In genomic region chr5:124446301-124446881, GRCm38 (mm10) we compare ENCODE assay signal across 8 mouse cellular contexts. TPM values are rescaled to one million over a fixed set of nuclear protein-coding genes. Genes with fewer than 3 reads are reported as not detected.
DNase-seq lines count a peak whose midpoint lies in the region; ATAC-seq and TF ChIP-seq lines count a peak whose summit lies in the region.

No protein-coding gene starts in this region.

- no peaks in the 10 kb centered on the region for H3K27me3 ChIP-seq in forebrain, embryonic 14.5 days (replicated peaks; ENCODE audit: control insufficient read depth, insufficient read depth, low read length)
- no peaks in the 10 kb centered on the region for H3K27me3 ChIP-seq in hindbrain, embryonic 10.5 days (ENCODE audit: insufficient read depth, poor library complexity, severe bottlenecking)
- no peaks in the 10 kb centered on the region for H3K27me3 ChIP-seq in limb, embryonic 14.5 days (ENCODE audit: control insufficient read depth, insufficient read depth, low read length)
- no peaks in the 10 kb centered on the region for H3K27me3 ChIP-seq in midbrain, embryonic 14.5 days (ENCODE audit: control insufficient read depth, insufficient read depth, low read length)

- TF ChIP-seq POLR2A in brain, embryonic 14.5 days (IDR thresholded peaks at IDR 0.05; ENCODE audit: borderline replicate concordance, extremely low read depth, insufficient read depth, insufficient read length, poor library complexity, severe bottlenecking) = no peak
- no peak for TF ChIP-seq POLR2A in limb, embryonic 14.5 days (IDR thresholded peaks at IDR 0.05; ENCODE audit: borderline replicate concordance, extremely low read depth, insufficient read depth, insufficient read length)

- 2% methylated on average over 15 of the region's 15 CpGs for whole genome bisulfite sequencing in forebrain, embryonic 14.5 days
- 5% methylated on average over 15 of the region's 15 CpGs for WGBS in hindbrain, embryonic 10.5 days
- WGBS in limb, embryonic 14.5 days = 1% methylated on average over 15 of the region's 15 CpGs
- 4% methylated on average over 15 of the region's 15 CpGs for WGBS in midbrain, embryonic 14.5 days

- no peak overlapping the region for H3K27ac ChIP-seq in forebrain, embryonic 14.5 days (ENCODE audit: low read depth, low read length)
- H3K27ac ChIP-seq in hindbrain, embryonic 10.5 days = peak overlapping the region; percentile 96
- H3K27ac ChIP-seq in limb, embryonic 14.5 days (replicated peaks; ENCODE audit: low read depth, low read length) = peak overlapping the region; percentile 80
- no peak overlapping the region for H3K27ac ChIP-seq in midbrain, embryonic 14.5 days (replicated peaks; ENCODE audit: low read depth, low read length)

- H3K36me3 ChIP-seq in forebrain, embryonic 14.5 days (ENCODE audit: control insufficient read depth, insufficient read depth, low read length) = peaks cover 47% of the 10 kb centered on the region
- peaks cover 50% of the 10 kb centered on the region for H3K36me3 ChIP-seq in hindbrain, embryonic 10.5 days
- peaks cover 44% of the 10 kb centered on the region for H3K36me3 ChIP-seq in limb, embryonic 14.5 days (ENCODE audit: control insufficient read depth, insufficient read depth, low read length)
- H3K36me3 ChIP-seq in midbrain, embryonic 14.5 days (ENCODE audit: control insufficient read depth, insufficient read depth, low read length) = peaks cover 43% of the 10 kb centered on the region

- H3K9me3 ChIP-seq in forebrain, embryonic 14.5 days (replicated peaks; ENCODE audit: control insufficient read depth, low read length) = no peaks in the 10 kb centered on the region
- no peaks in the 10 kb centered on the region for H3K9me3 ChIP-seq in hindbrain, embryonic 10.5 days
- H3K9me3 ChIP-seq in limb, embryonic 14.5 days (ENCODE audit: control insufficient read depth, low read length) = no peaks in the 10 kb centered on the region
- H3K9me3 ChIP-seq in midbrain, embryonic 14.5 days (ENCODE audit: control insufficient read depth, low read length) = no peaks in the 10 kb centered on the region

- peak; percentile 91 for DNase-seq in ES-CJ7 (ENCODE audit: low read depth, low spot score)
- DNase-seq in brain, embryonic 14.5 days (ENCODE audit: low read depth) = peak; percentile 41
- DNase-seq in forebrain, embryonic 14.5 days (ENCODE audit: low spot score) = peak; percentile 10
- peak; percentile 69 for DNase-seq in hindbrain, embryonic 10.5 days (ENCODE audit: low spot score)
- peak; percentile 70 for DNase-seq in limb, embryonic 14.5 days (ENCODE audit: low spot score)
- peak; percentile 26 for DNase-seq in midbrain, embryonic 14.5 days
- peak; percentile 67 for DNase-seq in testis, postnatal 14 days (ENCODE audit: low spot score)

- peaks cover 12% of the 10 kb centered on the region for H3K4me1 ChIP-seq in forebrain, embryonic 14.5 days (ENCODE audit: control insufficient read depth, insufficient read depth, low read length)
- H3K4me1 ChIP-seq in hindbrain, embryonic 10.5 days (replicated peaks) = peaks cover 37% of the 10 kb centered on the region
- peaks cover 12% of the 10 kb centered on the region for H3K4me1 ChIP-seq in limb, embryonic 14.5 days (ENCODE audit: control insufficient read depth, insufficient read depth, low read length)
- peaks cover 15% of the 10 kb centered on the region for H3K4me1 ChIP-seq in midbrain, embryonic 14.5 days (ENCODE audit: control insufficient read depth, insufficient read depth, low read length)

- peak overlapping the region; percentile 79 for H3K4me3 ChIP-seq in forebrain, embryonic 14.5 days (ENCODE audit: low read depth, low read length)
- peak overlapping the region; percentile 94 for H3K4me3 ChIP-seq in hindbrain, embryonic 10.5 days
- H3K4me3 ChIP-seq in limb, embryonic 14.5 days (replicated peaks; ENCODE audit: low read length) = peak overlapping the region; percentile 80
- peak overlapping the region; percentile 81 for H3K4me3 ChIP-seq in midbrain, embryonic 14.5 days (replicated peaks; ENCODE audit: low read depth, low read length)

- peak overlapping the region; percentile 93 for H3K9ac ChIP-seq in forebrain, embryonic 14.5 days (ENCODE audit: low read length)
- peak overlapping the region; percentile 89 for H3K9ac ChIP-seq in limb, embryonic 14.5 days (ENCODE audit: low read depth, low read length, severe bottlenecking)
- H3K9ac ChIP-seq in midbrain, embryonic 14.5 days (replicated peaks; ENCODE audit: low read length) = peak overlapping the region; percentile 88

- H3K4me2 ChIP-seq in forebrain, embryonic 14.5 days (ENCODE audit: low read length) = peak overlapping the region; percentile 75
- peak overlapping the region; percentile 90 for H3K4me2 ChIP-seq in limb, embryonic 14.5 days (replicated peaks; ENCODE audit: low read depth, low read length, severe bottlenecking)
- peak overlapping the region; percentile 87 for H3K4me2 ChIP-seq in midbrain, embryonic 14.5 days (ENCODE audit: low read length)

- no peak for ATAC-seq in forebrain, embryonic 14.5 days
- peak; percentile 54; the same call in 1 of the 2 replicates for ATAC-seq in limb, embryonic 14.5 days (ENCODE audit: low FRiP score, low read depth)
- no peak for ATAC-seq in midbrain, embryonic 14.5 days (ENCODE audit: low FRiP score, low TSS enrichment)
- ATAC-seq in inflammation-experienced regulatory T-cells, adult 6 months = no peak

- TF ChIP-seq CTCF in brain, embryonic 14.5 days (IDR thresholded peaks at IDR 0.05; ENCODE audit: borderline replicate concordance, extremely low read depth, insufficient read depth, insufficient read length) = no peak

RNA-seq across cellular contexts. Expression of gene Kmt5a, which starts 6.7 kb away (rescaled TPM):
- 69.9 and 70.8 TPM in 2 replicates for polyA plus RNA-seq in brain, embryonic 14.5 days (2012; rRNA removed)
- 21.7 and 24.2 TPM in 2 replicates for polyA plus RNA-seq in forebrain, embryonic 14.5 days (2014; fragmentation: Nextera tagmentation; extraction: Ambion mirVana)
- polyA plus RNA-seq in hindbrain, embryonic 10.5 days (2016; fragmentation: Nextera tagmentation; extraction: Ambion mirVana) = 34.3 and 43.7 TPM in 2 replicates
- 96.7 and 101 TPM in 2 replicates for polyA plus RNA-seq in limb, embryonic 14.5 days (2012; rRNA removed)
- polyA plus RNA-seq in limb, embryonic 14.5 days (2014; fragmentation: Nextera tagmentation; extraction: Ambion mirVana) = 70.9 and 91.4 TPM in 2 replicates
- polyA plus RNA-seq in midbrain, embryonic 14.5 days (2014; fragmentation: Nextera tagmentation; extraction: Ambion mirVana) = 20.9 and 23.2 TPM in 2 replicates
- polyA plus RNA-seq in inflammation-experienced regulatory T-cells, adult 6 months (2017; shearing (Covaris generic)) = 10 to 100 TPM; 19.3 to 33.6 (median 23.2) TPM

RNA-seq across cellular contexts. Expression of gene Sbno1, which starts 20.6 kb away (rescaled TPM):
- polyA plus RNA-seq in brain, embryonic 14.5 days (2012; rRNA removed) = 42.1 and 53.2 TPM in 2 replicates
- 64.7 and 85.1 TPM in 2 replicates for polyA plus RNA-seq in forebrain, embryonic 14.5 days (2014; fragmentation: Nextera tagmentation; extraction: Ambion mirVana)
- polyA plus RNA-seq in hindbrain, embryonic 10.5 days (2016; fragmentation: Nextera tagmentation; extraction: Ambion mirVana) = 84.6 and 86.6 TPM in 2 replicates
- 43.0 and 45.9 TPM in 2 replicates for polyA plus RNA-seq in limb, embryonic 14.5 days (2012; rRNA removed)
- polyA plus RNA-seq in limb, embryonic 14.5 days (2014; fragmentation: Nextera tagmentation; extraction: Ambion mirVana) = 65.1 and 76.3 TPM in 2 replicates
- polyA plus RNA-seq in midbrain, embryonic 14.5 days (2014; fragmentation: Nextera tagmentation; extraction: Ambion mirVana) = 70.2 and 114 TPM in 2 replicates
- polyA plus RNA-seq in inflammation-experienced regulatory T-cells, adult 6 months (2017; shearing (Covaris generic)) = 100 to 1,000 TPM; 127 to 199 (median 163) TPM

RNA-seq across cellular contexts. Expression of gene Rilpl2, which starts 31.8 kb away (rescaled TPM):
- 22.7 and 24.4 TPM in 2 replicates for polyA plus RNA-seq in brain, embryonic 14.5 days (2012; rRNA removed)
- polyA plus RNA-seq in forebrain, embryonic 14.5 days (2014; fragmentation: Nextera tagmentation; extraction: Ambion mirVana) = 29.4 and 31.7 TPM in 2 replicates
- polyA plus RNA-seq in hindbrain, embryonic 10.5 days (2016; fragmentation: Nextera tagmentation; extraction: Ambion mirVana) = 21.5 and 23.1 TPM in 2 replicates
- polyA plus RNA-seq in limb, embryonic 14.5 days (2012; rRNA removed) = 34.7 and 36.3 TPM in 2 replicates
- 36.9 and 39.2 TPM in 2 replicates for polyA plus RNA-seq in limb, embryonic 14.5 days (2014; fragmentation: Nextera tagmentation; extraction: Ambion mirVana)
- polyA plus RNA-seq in midbrain, embryonic 14.5 days (2014; fragmentation: Nextera tagmentation; extraction: Ambion mirVana) = 23.1 and 24.5 TPM in 2 replicates
- 10 to 100 TPM; 56.2 to 88.3 (median 67.1) TPM for polyA plus RNA-seq in inflammation-experienced regulatory T-cells, adult 6 months (2017; shearing (Covaris generic))

RNA-seq across cellular contexts. Expression of gene Snrnp35, which starts 36.5 kb away (rescaled TPM):
- 9.4 and 13.8 TPM in 2 replicates for polyA plus RNA-seq in brain, embryonic 14.5 days (2012; rRNA removed)
- 14.3 and 14.7 TPM in 2 replicates for polyA plus RNA-seq in forebrain, embryonic 14.5 days (2014; fragmentation: Nextera tagmentation; extraction: Ambion mirVana)
- polyA plus RNA-seq in hindbrain, embryonic 10.5 days (2016; fragmentation: Nextera tagmentation; extraction: Ambion mirVana) = 29.7 and 35.4 TPM in 2 replicates
- polyA plus RNA-seq in limb, embryonic 14.5 days (2012; rRNA removed) = 8.1 and 17.1 TPM in 2 replicates
- 10.7 and 12.2 TPM in 2 replicates for polyA plus RNA-seq in limb, embryonic 14.5 days (2014; fragmentation: Nextera tagmentation; extraction: Ambion mirVana)
- polyA plus RNA-seq in midbrain, embryonic 14.5 days (2014; fragmentation: Nextera tagmentation; extraction: Ambion mirVana) = 8.9 and 10.6 TPM in 2 replicates
- polyA plus RNA-seq in inflammation-experienced regulatory T-cells, adult 6 months (2017; shearing (Covaris generic)) = 10 to 100 TPM in 1 of 3 experiments, 1 to 10 TPM in 2; 6.5 to 12.1 (median 9.7) TPM

Comparison
In these comparisons a context has a peak if more than half of its experiments do, and no peak if none do; other contexts are left out.
1. DNase-seq: peak in every context shown above with its lines; median percentile 91 in ES-CJ7; 70 in limb, embryonic 14.5 days; 69 in hindbrain, embryonic 10.5 days; 67 in testis, postnatal 14 days; 41 in brain, embryonic 14.5 days; 26 in midbrain, embryonic 14.5 days; 10 in forebrain, embryonic 14.5 days.
2. H3K27ac ChIP-seq: peak in hindbrain, embryonic 10.5 days (single experiment) and limb, embryonic 14.5 days (single experiment); none in forebrain, embryonic 14.5 days (single experiment) and midbrain, embryonic 14.5 days (single experiment).
3. Peak in every context shown above with its lines, with median percentiles within 50 percentile points of each other: H3K4me2 ChIP-seq, H3K4me3 ChIP-seq and H3K9ac ChIP-seq.